Mouse (Mus musculus) spleen, embryonic (tissue): Measurements from ENCODE around the gene Ifrd2.

Experiments used
- CTCF ChIA-PET: fragments of 350-600 bp; sonication (Branson Sonifier 250); formaldehyde crosslinking; loops from one replicate; lab custom pipeline; 2022; lab: Charles Lee

Gene Ifrd2

DNA sequence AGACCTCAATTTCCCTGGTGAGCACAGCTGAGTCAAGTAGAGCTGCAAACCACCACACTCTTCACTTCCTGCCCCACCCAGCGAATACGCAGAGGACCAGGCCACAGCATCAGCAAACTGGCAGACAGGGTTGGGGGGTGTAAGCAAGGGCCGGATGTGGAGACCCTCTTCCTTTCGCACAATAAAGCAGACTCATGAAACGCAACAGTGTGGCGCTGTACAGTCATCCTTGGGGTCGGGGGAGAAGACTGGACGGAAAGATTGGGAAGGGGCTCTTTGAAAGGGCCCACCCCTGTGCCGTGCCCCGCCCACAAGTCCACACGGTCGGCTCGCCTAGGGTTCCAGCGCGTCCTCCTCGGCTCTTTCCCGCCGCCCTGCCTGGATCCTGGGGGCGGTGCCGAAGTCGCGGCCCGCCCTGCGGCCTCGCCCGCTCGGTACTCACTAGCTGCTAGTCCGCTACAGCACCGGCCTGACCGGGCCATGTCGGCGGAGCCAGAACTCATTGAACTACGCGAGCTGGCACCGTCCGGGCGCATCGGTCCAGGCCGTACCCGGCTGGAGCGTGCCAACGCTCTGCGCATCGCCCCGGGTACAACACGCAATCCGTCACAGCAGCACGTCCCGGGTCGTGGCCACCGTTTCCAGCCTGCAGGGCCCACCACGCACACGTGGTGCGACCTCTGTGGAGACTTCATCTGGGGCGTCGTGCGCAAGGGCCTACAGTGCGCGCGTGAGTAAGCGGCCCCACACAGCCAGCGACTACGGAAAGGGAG, 36.1 kb upstream of the Ifrd2 start, which contains the start of gene Rassf1:
Gene Rassf1 (plus strand): TSS at position 439 of the 773 bp plus-strand sequence.
- CTCF ChIA-PET, result interaction anchor here (1.4 kb wide), 1 partner anchor 12 kb away, joined by 3 read pairs; the partner anchor contains the start of gene Tusc2

- CTCF ChIA-PET, result no interaction called here
Observed at GRCm38 (mm10) chr9:107551890-107552355, 35.5 kb upstream of the Ifrd2 start.

GRCm38 (mm10) chr9:107552690-107553393, 34.6 kb upstream of the Ifrd2 start:
- CTCF ChIA-PET, result no interaction called here

DNA sequence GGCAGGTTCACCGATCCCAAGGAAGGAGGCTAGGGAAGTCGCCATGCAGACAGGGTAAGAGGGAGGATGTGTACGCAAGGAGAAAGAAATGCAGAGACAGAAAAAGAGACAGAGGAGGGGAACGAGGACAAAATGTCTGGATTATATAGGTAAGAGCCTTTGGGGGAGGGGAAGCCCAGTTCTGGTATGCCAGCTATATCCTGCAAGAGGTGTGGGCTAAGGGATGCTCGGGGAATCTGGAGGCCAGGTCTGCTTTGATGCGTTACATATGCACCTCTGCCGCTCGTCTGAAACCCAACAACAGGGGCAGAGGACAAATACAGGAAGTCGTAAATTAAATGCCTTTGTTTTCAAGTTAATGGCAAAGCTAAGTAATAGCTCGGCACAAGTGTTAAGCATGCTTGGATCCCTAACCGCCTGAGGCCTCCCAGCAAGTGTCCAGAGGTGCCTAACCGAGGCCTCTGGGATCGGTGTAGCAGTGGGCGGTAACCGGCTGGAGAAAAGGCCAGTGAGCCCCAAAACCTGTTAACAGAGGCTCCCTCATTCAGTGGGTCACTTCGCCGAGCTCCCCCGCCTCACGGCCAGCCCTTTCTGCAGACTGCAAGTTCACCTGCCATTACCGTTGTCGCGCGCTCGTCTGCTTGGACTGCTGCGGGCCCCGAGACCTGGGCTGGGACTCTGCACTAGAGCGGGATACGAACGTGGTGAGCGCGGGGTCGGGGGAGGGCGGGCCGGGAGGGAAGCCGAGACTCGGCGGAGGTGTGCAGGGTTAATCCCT, 33.7 kb upstream of the Ifrd2 start:
- CTCF ChIA-PET, result interaction anchor here (0.7 kb wide), 1 partner anchor 10 kb away, joined by 5 read pairs; no protein-coding TSS in a partner anchor

GRCm38 (mm10) chr9:107554319-107554825, 33.1 kb upstream of the Ifrd2 start:
- CTCF ChIA-PET, result no interaction called here

- CTCF ChIA-PET, result no interaction called here
Observed at GRCm38 (mm10) chr9:107555031-107555457, 32.4 kb upstream of the Ifrd2 start.

DNA sequence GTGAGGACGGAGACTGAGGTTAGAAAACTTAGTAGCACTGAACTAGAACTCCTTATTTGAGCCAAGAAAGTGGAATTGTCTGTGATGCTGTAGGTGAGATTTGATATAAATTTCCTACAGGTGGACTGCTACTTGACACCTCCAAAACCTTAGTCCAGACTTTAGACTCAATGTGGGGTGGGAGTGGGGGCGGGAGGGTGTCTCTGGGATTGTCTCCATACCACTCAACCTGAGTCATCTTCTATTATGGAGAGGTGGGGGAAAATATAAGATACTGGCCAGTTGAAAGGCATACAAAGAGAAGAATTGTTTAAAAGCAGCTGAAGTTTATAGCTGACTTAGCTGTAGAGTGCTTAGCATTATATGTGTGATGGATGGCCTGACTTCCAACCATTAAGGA, 31.7 kb upstream of the Ifrd2 start:
- CTCF ChIA-PET, result interaction anchor here (1.1 kb wide), 1 partner anchor 9 kb away, joined by 4 read pairs; no protein-coding TSS in a partner anchor

- CTCF ChIA-PET, result interaction anchor here (0.8 to 1.1 kb wide), 2 partner anchors 9 kb away, joined by 3 to 4 read pairs; no protein-coding TSS in a partner anchor
Observed at GRCm38 (mm10) chr9:107556346-107556745, 31.1 kb upstream of the Ifrd2 start.

- CTCF ChIA-PET, result interaction anchor here (1.0 to 1.1 kb wide), 2 partner anchors 13 to 20 kb away, joined by 3 read pairs; no protein-coding TSS in a partner anchor
Observed at GRCm38 (mm10) chr9:107563029-107563581, 24.3 kb upstream of the Ifrd2 start, which contains the start of gene Tusc2. Gene Tusc2 (plus strand): TSS chr9:107563255.

GRCm38 (mm10) chr9:107565556-107565955, 21.9 kb upstream of the Ifrd2 start:
- CTCF ChIA-PET, result interaction anchor here (0.6 to 1.3 kb wide), 4 partner anchors 9 to 112 kb away, joined by 3 to 4 read pairs (median 4); partner anchors contain the start of gene Naa80

DNA sequence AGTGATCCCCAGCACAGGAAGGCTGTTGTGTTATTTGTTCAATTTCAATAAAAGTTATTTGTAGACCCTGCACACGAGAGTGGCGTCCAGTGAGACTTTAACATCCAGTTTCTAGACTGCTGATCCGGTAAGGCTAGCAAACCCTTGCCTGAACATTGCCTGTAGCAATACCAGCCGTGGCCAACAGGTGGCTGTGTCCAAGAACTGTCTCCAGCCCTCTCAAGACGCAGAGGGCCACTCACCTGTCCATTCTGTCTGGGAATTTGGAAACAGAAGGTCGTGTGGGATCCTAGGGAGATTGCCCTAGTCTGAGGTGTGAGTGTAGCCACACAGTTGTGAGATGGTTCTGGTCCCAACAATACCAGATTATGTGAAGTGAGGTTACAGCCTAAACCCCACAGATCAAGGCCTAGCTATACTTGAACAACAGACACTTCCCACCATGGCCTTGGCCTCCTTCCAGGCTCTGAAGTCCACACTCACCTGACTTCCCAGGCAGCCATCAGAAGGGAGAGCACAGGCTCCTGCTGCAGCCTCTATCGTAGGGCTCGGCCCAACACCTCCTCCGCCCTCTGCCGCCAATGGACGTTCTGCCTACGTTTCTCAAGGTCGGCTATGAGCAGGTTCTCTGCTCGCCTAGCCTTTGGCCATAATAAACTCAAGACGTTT, 21.3 kb upstream of the Ifrd2 start:
- CTCF ChIA-PET, result interaction anchor here (0.8 kb wide), 2 partner anchors 9 to 22 kb away, joined by 3 to 4 read pairs; no protein-coding TSS in a partner anchor

DNA sequence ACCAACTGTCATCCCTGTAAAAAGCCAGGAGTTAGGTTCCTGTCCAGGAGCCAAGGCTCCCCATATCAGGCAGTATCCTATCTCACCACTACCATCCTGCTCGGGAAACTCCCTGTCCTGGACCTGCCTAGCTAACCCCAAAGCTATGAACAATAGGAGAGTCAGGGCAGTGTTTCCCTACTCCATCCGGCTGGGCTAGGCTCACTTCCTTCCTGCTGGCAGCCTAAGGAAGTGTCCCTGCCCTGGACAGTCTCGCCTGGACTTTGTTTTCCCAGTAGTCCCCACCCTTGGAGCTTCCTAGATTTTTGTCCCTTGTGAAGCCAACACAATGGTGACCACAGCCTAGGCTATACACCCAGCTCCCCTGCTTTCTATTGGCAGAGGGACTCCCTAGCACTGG, 20.6 kb upstream of the Ifrd2 start:
- CTCF ChIA-PET, result interaction anchor here (0.8 kb wide), 1 partner anchor 22 kb away, joined by 4 read pairs; no protein-coding TSS in a partner anchor

DNA sequence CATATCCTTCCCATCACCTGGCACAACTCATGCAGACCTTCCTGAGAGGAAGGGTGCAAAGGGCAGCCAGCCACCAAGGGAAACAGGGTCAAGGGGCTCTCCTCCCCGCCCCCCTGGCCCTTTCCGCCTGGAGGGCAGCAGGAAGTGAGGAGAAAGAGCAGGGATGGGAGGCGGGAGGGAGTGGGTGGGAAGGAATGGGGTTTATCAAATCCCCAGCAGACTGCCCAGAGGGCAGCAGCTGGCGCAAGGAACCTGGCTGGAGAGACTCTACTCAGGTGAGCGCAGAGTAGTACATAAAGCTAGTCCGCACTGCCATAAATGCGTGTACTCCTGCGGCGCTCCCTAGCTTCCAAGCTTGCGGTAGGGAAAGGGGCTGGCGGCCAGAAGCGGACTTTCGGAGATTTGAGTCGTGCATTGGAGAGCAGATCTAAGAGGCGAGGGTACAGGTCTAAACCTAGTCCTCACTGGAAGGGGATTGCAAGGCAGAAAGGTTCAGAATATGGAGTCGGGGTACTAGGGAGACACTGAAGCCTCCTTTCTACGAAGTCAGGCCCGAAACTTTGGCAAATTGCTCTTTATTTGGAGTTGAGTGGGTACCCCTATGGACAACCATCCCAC, 19.6 kb upstream of the Ifrd2 start, which contains the start of gene Hyal2:
Gene Hyal2 (plus strand): TSS at position 244 of the 618 bp plus-strand sequence.
- CTCF ChIA-PET, result no interaction called here

DNA sequence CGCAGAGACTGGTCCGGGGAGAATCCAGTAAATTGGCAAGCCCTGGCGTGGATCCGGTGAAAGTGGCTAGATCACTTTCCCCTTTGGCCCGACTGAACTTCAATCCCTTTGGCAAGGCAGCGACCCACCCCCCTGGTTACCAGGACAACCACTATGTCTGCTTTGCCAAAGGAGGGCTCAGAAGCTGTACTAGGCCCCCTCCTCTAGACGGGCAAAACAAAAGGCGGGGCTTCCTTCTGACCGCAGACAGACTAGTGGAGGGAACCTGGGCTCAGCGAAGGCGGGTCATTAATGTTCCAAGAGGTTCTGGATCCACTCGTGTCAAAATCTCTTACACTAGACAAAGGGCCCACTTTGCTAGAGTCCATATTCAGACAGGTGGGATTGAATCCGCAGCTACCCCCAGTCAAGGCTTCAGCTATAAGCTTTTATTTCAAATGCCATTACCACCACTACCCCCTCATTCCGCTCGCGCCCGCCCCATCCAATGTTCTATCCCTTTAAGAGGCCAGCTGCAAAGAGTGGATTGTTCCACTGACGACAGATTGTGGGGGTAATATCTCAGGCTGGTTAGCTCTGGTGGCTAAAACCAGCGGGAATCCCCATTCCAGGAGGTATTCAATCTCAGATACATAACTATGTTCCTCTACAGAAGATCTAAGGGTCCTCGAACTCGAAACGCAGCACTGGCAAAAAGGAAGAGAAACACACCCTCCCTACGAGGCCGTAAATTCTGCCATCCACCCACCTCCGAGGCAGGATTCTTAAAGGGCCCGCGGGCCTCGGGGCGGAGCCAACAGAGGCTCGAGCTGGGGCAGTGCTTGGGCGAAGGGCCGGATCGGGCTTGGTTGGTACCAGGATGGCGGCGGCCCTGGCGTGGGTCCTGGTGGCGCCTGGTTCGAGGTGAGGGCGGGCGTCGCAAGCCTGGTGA, 18.8 kb upstream of the Ifrd2 start:
- CTCF ChIA-PET, result no interaction called here

- CTCF ChIA-PET, result interaction anchor here (0.8 kb wide), 1 partner anchor 144 kb away, joined by 3 read pairs; no protein-coding TSS in a partner anchor
Observed at GRCm38 (mm10) chr9:107569270-107569669, 18.2 kb upstream of the Ifrd2 start.

DNA sequence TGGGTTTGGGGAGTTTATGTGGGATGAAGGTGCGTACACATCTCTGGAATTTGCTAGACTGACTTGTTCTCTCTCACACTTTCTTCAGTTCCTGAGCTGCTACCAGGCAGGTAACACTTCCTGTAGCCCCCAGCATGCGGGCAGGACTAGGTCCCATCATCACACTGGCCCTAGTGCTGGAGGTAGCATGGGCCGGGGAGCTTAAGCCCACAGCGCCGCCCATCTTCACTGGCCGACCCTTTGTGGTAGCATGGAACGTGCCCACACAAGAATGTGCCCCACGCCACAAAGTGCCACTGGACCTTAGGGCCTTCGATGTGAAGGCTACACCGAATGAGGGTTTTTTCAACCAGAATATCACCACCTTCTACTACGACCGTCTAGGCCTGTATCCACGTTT, 17.4 kb upstream of the Ifrd2 start:
- CTCF ChIA-PET, result interaction anchor here (0.8 kb wide), 1 partner anchor 144 kb away, joined by 3 read pairs; no protein-coding TSS in a partner anchor

- CTCF ChIA-PET, result no interaction called here
Observed at GRCm38 (mm10) chr9:107570845-107571244, 16.6 kb upstream of the Ifrd2 start.
